Mouse (Mus musculus): Measurements from ENCODE around the gene Slc25a41. TPM values are rescaled to one million over a fixed set of nuclear protein-coding genes. Genes with fewer than 3 reads are reported as not detected.

Gene Slc25a41
- polyA plus RNA-seq, 1 experiment from 2014 or later, result not detected

- no peaks in the 10 kb centered on the region for H3K9me3 ChIP-seq (ENCODE audit: control insufficient read depth, low read length)
- H3K4me1 ChIP-seq (replicated peaks; ENCODE audit: control insufficient read depth, insufficient read depth, low read length), result peaks cover 13% of the 10 kb centered on the region
- no peak overlapping the region for H3K4me2 ChIP-seq (ENCODE audit: low read length)
- peaks cover 34% of the 10 kb centered on the region for H3K36me3 ChIP-seq (ENCODE audit: control insufficient read depth, insufficient read depth)
- H3K27ac ChIP-seq (ENCODE audit: low read length), result no peak overlapping the region
- H3K27me3 ChIP-seq (replicated peaks; ENCODE audit: control insufficient read depth, insufficient read depth, low read length), result no peaks in the 10 kb centered on the region
- ATAC-seq, result no peak
- no peak overlapping the region for H3K9ac ChIP-seq (replicated peaks; ENCODE audit: low read depth, low read length)
- WGBS, result 90% methylated on average over 4 of the region's 4 CpGs
- no peak overlapping the region for H3K4me3 ChIP-seq (replicated peaks; ENCODE audit: low read length)
These were observed 14.0 kb downstream of the Slc25a41 start for GRCm38 (mm10) chr17:57027471-57027870.

GRCm38 (mm10) chr17:57020960-57021359 lies 20.5 kb downstream of the Slc25a41 start:
- ATAC-seq, result no peak
- Histone ChIP-seq H3K4me3 (replicated peaks; ENCODE audit: low read length) (no peak overlapping the region), H3K4me1 (replicated peaks; ENCODE audit: control insufficient read depth, insufficient read depth, low read length) (no peaks in the 10 kb centered on the region), H3K27me3 (replicated peaks; ENCODE audit: control insufficient read depth, insufficient read depth, low read length) (no peaks in the 10 kb centered on the region), H3K27ac (ENCODE audit: low read length) (no peak overlapping the region), H3K9ac (replicated peaks; ENCODE audit: low read depth, low read length) (no peak overlapping the region), H3K36me3 (ENCODE audit: control insufficient read depth, insufficient read depth) (peaks cover 34% of the 10 kb centered on the region), H3K4me2 (ENCODE audit: low read length) (no peak overlapping the region), H3K9me3 (ENCODE audit: control insufficient read depth, low read length) (no peaks in the 10 kb centered on the region)
- WGBS, result 92% methylated on average over 5 of the region's 5 CpGs

GRCm38 (mm10) chr17:57019693-57020092 lies 21.8 kb downstream of the Slc25a41 start:
- no peaks in the 10 kb centered on the region for H3K27me3 ChIP-seq (replicated peaks; ENCODE audit: control insufficient read depth, insufficient read depth, low read length)
- H3K9ac ChIP-seq (replicated peaks; ENCODE audit: low read depth, low read length), result no peak overlapping the region
- ATAC-seq, result no peak
- H3K4me3 ChIP-seq (replicated peaks; ENCODE audit: low read length), result no peak overlapping the region
- H3K27ac ChIP-seq (ENCODE audit: low read length), result no peak overlapping the region
- H3K36me3 ChIP-seq (ENCODE audit: control insufficient read depth, insufficient read depth), result peaks cover 23% of the 10 kb centered on the region
- no peak overlapping the region for H3K4me2 ChIP-seq (ENCODE audit: low read length)
- no peaks in the 10 kb centered on the region for H3K4me1 ChIP-seq (replicated peaks; ENCODE audit: control insufficient read depth, insufficient read depth, low read length)
- H3K9me3 ChIP-seq (ENCODE audit: control insufficient read depth, low read length), result no peaks in the 10 kb centered on the region
- 86% methylated on average over 2 of the region's 2 CpGs for WGBS

GRCm38 (mm10) chr17:57012245-57012795 lies 29.1 kb downstream of the Slc25a41 start:
- 73% methylated on average over 13 of the region's 13 CpGs for WGBS
- Histone ChIP-seq H3K4me2 (ENCODE audit: low read length) (peak overlapping the region; percentile 75), H3K4me3 (replicated peaks; ENCODE audit: low read length) (peak overlapping the region; percentile 79), H3K27ac (ENCODE audit: low read length) (peak overlapping the region; percentile 95), H3K27me3 (replicated peaks; ENCODE audit: control insufficient read depth, insufficient read depth, low read length) (no peaks in the 10 kb centered on the region), H3K4me1 (replicated peaks; ENCODE audit: control insufficient read depth, insufficient read depth, low read length) (peaks cover 14% of the 10 kb centered on the region), H3K9ac (replicated peaks; ENCODE audit: low read depth, low read length) (no peak overlapping the region), H3K36me3 (ENCODE audit: control insufficient read depth, insufficient read depth) (peaks cover 3% of the 10 kb centered on the region), H3K9me3 (ENCODE audit: control insufficient read depth, low read length) (no peaks in the 10 kb centered on the region)
- ATAC-seq, result no peak

- no peaks in the 10 kb centered on the region for H3K27me3 ChIP-seq (replicated peaks; ENCODE audit: control insufficient read depth, insufficient read depth, low read length)
- under 1% methylated on average over 51 of the region's 51 CpGs for WGBS
- H3K4me1 ChIP-seq (replicated peaks; ENCODE audit: control insufficient read depth, insufficient read depth, low read length), result peaks cover 14% of the 10 kb centered on the region
- H3K36me3 ChIP-seq (ENCODE audit: control insufficient read depth, insufficient read depth), result peaks cover 11% of the 10 kb centered on the region
- H3K9ac ChIP-seq (replicated peaks; ENCODE audit: low read depth, low read length), result peak within 1 kb of the TSS; percentile 74
- H3K9me3 ChIP-seq (ENCODE audit: control insufficient read depth, low read length), result no peaks in the 10 kb centered on the region
- peak within 1 kb of the TSS; percentile 92 for H3K4me2 ChIP-seq (ENCODE audit: low read length)
- ATAC-seq, result peak; percentile 91
- H3K4me3 ChIP-seq (replicated peaks; ENCODE audit: low read length), result peak within 1 kb of the TSS; percentile 79
- peak within 1 kb of the TSS; percentile 95 for H3K27ac ChIP-seq (ENCODE audit: low read length)
These were observed 30.0 kb downstream of the Slc25a41 start, which contains the start of the genes Gtf2f1 and Gm17949 for GRCm38 (mm10) chr17:57011236-57012141. TSS of gene Gtf2f1 (minus strand) at chr17:57011288. TSS of gene Gm17949 (plus strand) at chr17:57011469.

- H3K4me1 ChIP-seq (replicated peaks; ENCODE audit: control insufficient read depth, insufficient read depth, low read length), result peaks cover 14% of the 10 kb centered on the region
- no peaks in the 10 kb centered on the region for H3K27me3 ChIP-seq (replicated peaks; ENCODE audit: control insufficient read depth, insufficient read depth, low read length)
- H3K4me2 ChIP-seq (ENCODE audit: low read length), result peak overlapping the region; percentile 92
- H3K9ac ChIP-seq (replicated peaks; ENCODE audit: low read depth, low read length), result peak overlapping the region; percentile 64
- under 1% methylated on average over 19 of the region's 19 CpGs for WGBS
- ATAC-seq, result peak; percentile 49
- H3K9me3 ChIP-seq (ENCODE audit: control insufficient read depth, low read length), result no peaks in the 10 kb centered on the region
- H3K27ac ChIP-seq (ENCODE audit: low read length), result peak overlapping the region; percentile 81
- H3K4me3 ChIP-seq (replicated peaks; ENCODE audit: low read length), result peak overlapping the region; percentile 79
- H3K36me3 ChIP-seq (ENCODE audit: control insufficient read depth, insufficient read depth), result peaks cover 17% of the 10 kb centered on the region
These were observed 30.6 kb downstream of the Slc25a41 start for GRCm38 (mm10) chr17:57010911-57011235.

- Histone ChIP-seq H3K9me3 (ENCODE audit: control insufficient read depth, low read length) (no peaks in the 10 kb centered on the region), H3K36me3 (ENCODE audit: control insufficient read depth, insufficient read depth) (peaks cover 35% of the 10 kb centered on the region), H3K27me3 (replicated peaks; ENCODE audit: control insufficient read depth, insufficient read depth, low read length) (no peaks in the 10 kb centered on the region), H3K9ac (replicated peaks; ENCODE audit: low read depth, low read length) (no peak overlapping the region), H3K4me3 (replicated peaks; ENCODE audit: low read length) (no peak overlapping the region), H3K4me2 (ENCODE audit: low read length) (no peak overlapping the region), H3K4me1 (replicated peaks; ENCODE audit: control insufficient read depth, insufficient read depth, low read length) (peaks cover 12% of the 10 kb centered on the region), H3K27ac (ENCODE audit: low read length) (no peak overlapping the region)
- WGBS, result 94% methylated on average over 13 of the region's 13 CpGs
- ATAC-seq, result no peak
These were observed 34.1 kb downstream of the Slc25a41 start for GRCm38 (mm10) chr17:57007137-57007905.

- H3K36me3 ChIP-seq (ENCODE audit: control insufficient read depth, insufficient read depth), result peaks cover 37% of the 10 kb centered on the region
- H3K9me3 ChIP-seq (ENCODE audit: control insufficient read depth, low read length), result no peaks in the 10 kb centered on the region
- H3K4me2 ChIP-seq (ENCODE audit: low read length), result no peak overlapping the region
- ATAC-seq, result no peak
- no peaks in the 10 kb centered on the region for H3K27me3 ChIP-seq (replicated peaks; ENCODE audit: control insufficient read depth, insufficient read depth, low read length)
- no peaks in the 10 kb centered on the region for H3K4me1 ChIP-seq (replicated peaks; ENCODE audit: control insufficient read depth, insufficient read depth, low read length)
- no peak overlapping the region for H3K4me3 ChIP-seq (replicated peaks; ENCODE audit: low read length)
- WGBS, result 96% methylated on average over 7 of the region's 7 CpGs
- H3K27ac ChIP-seq (ENCODE audit: low read length), result no peak overlapping the region
- no peak overlapping the region for H3K9ac ChIP-seq (replicated peaks; ENCODE audit: low read depth, low read length)
These were observed 37.5 kb downstream of the Slc25a41 start for GRCm38 (mm10) chr17:57003994-57004393.

- Histone ChIP-seq H3K9me3 (ENCODE audit: control insufficient read depth, low read length) (no peaks in the 10 kb centered on the region), H3K4me1 (replicated peaks; ENCODE audit: control insufficient read depth, insufficient read depth, low read length) (peaks cover 8% of the 10 kb centered on the region), H3K4me2 (ENCODE audit: low read length) (no peak overlapping the region), H3K27me3 (replicated peaks; ENCODE audit: control insufficient read depth, insufficient read depth, low read length) (no peaks in the 10 kb centered on the region), H3K36me3 (ENCODE audit: control insufficient read depth, insufficient read depth) (peaks cover 24% of the 10 kb centered on the region), H3K27ac (ENCODE audit: low read length) (no peak overlapping the region), H3K4me3 (replicated peaks; ENCODE audit: low read length) (no peak overlapping the region), H3K9ac (replicated peaks; ENCODE audit: low read depth, low read length) (no peak overlapping the region)
- no peak for ATAC-seq
- WGBS, result 81% methylated on average over 8 of the region's 8 CpGs
These were observed 40.2 kb downstream of the Slc25a41 start for GRCm38 (mm10) chr17:57001228-57001627.
